Mouse (Mus musculus) mature B cell (primary cell): ENCODE measurements around the gene Corin.

Experiments used
- in situ Hi-C: fragments of 300-500 bp; cut with MboI; formaldehyde crosslinking; loops from 2 replicates; pipeline ENCODE4 v1.14.3; 2019

The Corin gene

DNA sequence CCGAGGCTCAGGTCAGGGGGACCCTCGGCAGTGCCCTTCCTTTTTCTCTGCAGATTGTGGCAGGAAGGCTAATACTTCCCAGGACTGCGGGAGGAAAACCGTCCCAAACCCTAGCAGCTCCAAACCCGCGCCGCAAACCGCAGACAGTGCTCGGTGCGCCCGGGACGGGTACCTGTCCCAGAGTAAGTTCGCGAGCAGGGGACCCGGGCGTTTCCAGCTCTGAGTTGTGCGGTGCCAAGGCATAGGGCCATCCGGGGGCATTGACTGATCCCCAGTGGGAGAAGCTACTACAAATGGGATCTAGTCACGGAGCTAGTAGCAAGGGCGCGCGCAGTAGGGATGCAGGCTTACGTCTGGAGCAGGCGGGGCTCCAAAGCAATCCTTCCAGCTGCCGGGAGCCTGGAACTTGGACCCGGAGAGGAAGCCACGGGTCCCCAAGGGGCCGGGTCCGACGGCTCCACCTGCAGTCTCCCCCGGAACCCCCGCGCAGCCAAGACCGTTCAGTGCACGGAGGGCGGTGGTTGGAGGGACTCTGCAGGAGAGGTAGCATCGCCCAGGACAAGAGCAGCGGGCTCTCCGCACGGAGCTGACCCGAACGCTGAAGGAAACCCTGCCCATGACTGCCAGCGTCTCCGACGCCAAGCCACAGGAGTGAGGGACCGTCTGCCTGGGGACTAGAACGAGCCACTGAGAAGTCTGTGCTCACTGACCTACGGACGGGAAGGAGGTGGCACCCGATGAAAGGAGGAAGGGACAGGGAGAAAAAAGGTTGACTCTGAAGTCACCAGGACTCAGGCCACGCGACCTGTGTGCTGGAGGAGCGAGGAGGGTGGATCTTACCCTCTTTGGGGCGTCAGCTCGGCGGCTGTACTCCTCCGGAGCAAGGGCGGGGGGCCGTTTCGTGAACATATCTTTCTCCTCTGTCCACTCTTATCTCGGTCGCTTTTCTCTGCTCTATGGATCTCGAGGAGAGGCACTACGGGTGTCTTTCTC lies at the start of gene Corin:
Gene Corin (minus strand): TSS at position 943 of the 993 bp plus-strand sequence.
- in situ Hi-C loops = no loop called here

DNA sequence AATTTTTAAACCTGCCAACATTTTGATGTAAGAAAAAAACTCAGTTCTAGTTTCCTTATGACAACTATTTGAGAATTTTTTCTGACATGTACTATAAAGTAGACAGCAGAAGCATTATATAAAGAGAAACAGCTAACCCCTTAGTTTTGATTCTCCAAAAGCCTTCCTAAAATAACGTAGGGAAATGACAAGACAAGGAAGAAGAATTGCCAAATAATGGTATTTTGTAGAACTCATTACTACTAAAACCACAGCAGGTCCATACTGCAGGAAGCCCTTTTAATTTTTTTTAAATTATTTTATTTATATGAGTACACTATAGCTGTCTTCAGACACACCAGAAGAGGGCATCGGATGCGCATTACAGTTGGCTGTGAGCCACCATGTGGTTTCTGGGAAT lies 46.9 kb upstream of the Corin start:
- in situ Hi-C loops = no loop called here

DNA sequence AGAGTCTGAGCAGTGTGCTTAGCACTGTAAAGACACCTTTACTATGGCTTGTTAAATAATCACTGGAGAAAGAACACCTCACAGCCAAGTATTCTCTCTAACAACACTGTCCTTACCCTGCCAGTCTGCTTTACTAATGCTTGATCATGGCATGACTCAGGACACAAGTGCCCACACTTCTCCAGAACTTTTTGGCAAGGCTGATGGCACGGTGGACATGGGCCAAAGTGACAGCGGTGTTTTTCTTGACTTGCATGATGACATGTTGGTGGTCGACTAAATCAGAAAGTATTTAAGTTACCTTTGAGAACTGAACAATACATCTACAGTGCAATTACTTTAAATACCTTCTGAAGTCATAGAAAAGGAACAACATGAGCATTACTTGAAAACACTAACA lies 24.6 kb upstream of the Corin start:
- in situ Hi-C loops = no loop called here

DNA sequence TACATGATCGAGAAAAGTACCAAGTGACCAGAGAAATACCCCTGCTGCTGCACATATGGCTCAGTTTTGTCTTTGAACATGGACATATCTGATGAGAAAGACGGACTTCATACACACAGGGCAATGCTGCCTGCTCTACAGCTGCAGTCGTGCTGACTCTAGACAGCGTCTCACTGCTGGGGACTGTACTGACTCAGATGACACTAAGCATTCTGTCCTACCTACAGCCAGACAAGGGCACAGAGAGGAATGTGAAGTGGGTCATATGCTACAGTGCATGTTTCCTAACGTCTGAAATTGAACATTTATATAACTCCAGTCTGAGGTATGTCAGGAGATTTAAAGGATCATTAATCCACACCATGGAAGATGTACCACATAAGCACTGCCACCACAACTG lies 9.5 kb upstream of the Corin start:
- in situ Hi-C loops = no loop called here

DNA sequence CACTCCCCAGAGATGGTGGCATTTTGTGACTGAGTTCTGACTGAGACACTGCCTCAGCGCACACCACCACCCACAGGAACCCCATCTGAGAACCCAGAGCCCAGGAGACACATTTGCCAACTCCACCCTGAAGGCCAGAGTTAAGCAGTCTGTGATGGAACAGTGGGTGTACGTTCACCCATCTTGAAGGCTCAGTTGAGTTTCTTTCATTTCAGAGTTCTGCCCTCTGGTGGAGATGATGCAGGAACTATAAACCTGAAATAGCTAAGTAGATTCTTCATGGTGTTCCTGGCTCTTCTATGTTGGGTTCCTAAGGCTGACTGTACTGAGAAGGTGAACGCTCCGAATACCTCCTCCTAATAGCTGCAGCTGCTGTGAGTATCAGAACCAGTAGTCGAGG lies 1.5 kb upstream of the Corin start:
- in situ Hi-C loops = no loop called here

DNA sequence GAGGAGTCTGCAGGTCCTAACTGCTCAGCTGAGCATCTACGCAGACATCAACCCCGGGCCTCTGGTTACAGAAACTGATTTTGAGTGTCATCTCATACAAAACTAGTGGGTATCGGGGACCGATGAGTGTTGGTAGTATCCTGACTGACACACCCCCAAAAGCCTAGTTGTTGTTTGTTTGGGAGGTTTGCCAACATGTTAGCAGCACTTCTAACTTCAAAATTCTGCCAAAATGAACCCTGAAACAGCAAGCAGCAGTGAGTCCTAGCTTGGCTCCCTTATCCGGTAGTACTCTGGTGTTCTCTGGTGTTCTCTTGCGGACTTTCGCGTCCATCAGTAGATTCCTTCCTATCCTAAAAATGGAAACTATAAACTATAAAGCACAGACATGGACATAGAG lies 1.5 kb downstream of the Corin start:
- in situ Hi-C loops = no loop called here

DNA sequence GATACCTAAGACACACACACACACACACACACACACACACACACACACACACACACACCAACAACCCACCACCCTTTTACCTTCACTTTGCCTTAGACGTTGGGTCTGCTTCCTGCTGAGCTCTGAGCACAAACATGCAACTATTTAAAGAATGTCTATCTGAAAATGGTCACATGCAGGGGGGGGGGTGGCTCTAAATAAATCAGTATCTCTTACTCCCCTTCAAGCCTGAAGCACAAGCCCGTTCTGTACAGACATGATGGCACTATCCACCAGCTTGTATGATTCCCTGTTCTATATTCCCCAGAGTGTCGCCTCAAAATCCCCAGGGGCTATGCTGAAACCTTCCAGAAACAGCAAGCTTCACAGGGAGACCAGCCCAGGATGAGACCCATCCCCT lies 2.5 kb downstream of the Corin start:
- in situ Hi-C loops = no loop called here

DNA sequence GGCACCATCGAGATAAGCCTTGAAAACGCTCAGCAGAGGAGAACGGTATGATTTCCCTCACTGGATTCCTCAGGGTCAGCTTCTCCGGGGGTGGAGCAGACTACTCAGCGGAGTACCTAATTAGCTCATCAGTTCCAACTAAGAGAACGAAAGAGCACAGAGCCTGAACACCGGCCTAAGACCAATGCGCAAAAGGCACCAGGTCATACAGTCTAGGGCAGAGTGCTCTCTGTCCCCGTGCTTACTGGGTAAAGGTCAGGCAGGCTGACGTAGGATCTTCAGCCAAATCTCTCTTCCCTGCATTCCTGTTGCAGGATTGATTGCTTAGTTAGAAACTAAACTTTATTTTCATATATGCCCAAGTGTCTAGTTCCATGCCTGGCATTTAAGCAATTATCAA lies 6.0 kb downstream of the Corin start:
- in situ Hi-C loops = no loop called here

DNA sequence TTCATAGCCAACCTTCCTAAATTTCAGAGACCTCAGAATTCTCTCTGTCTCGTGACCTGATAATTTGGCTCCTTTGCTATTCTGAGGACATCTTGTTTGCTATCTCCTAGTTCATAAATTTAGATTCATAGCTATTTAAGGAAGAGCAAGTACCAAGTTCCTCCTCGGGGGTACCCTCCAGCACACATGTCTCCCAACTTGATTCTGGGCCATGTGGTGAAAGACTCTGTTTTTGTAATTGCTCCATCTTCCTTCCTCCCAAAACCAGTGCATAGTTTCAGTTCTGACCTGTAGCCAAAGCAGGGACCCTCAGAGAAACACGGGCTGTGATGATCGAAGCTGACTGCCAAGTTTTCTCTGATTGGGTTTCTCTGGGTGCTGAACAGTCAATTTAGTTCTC lies 7.5 kb downstream of the Corin start:
- in situ Hi-C loops = no loop called here

DNA sequence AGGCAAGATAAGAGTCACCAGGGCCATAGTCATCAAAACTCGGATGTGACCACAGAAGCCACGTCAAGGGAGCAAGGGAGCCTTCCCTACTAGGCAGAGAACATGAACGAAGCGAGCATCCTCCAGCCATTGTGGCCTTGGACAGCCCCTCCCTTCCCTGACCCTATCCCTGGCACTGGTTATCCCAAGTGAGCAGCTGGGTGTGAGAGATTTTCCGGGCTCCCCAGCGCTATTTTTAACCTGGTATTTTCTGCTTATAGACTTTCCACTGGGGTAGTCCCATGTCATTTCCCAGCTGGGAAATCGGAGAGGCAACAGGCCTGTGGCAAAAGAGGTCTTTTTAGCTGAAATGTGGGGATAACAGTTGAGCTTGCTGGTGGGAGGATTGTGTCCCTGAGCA lies 10.4 kb downstream of the Corin start:
- in situ Hi-C loops = no loop called here

DNA sequence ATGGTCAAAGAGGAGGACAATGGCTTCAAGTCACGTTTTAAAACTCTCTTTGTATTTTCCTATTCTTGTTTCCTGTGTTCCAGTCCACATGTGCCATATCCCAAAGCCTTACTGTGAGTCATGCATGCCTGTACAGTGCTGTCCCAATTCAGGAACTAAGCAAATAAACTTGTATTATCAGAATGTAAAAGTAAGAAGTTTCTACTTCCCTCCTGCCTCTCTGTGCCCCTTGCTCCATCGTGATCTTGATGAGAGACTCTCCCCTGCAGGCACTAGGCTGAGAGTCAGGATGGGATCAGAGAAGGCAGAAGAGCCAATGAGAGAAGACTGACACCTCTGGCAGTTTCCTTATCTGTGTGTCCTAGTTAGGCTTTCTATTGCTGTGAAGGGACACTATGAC lies 13.0 kb downstream of the Corin start:
- in situ Hi-C loops = no loop called here

DNA sequence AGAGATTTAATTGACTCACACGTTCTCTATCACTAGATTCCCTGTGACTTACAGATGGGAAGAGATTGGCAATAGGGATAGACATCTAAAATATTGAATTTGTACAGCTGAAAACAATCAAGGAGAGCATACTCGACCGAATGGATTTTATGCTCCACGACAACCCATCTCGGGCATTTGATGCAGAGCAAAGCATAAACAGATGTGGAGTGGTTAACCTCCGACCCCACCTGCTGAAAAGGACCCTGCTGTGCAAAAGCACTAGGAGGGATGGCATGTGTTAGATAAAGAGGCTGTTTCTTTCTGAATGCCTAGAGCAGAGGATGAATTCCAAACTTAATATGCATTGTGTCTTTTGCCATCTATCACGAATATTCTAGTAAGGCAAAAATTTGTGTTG lies 23.8 kb downstream of the Corin start:
- in situ Hi-C loops = no loop called here

DNA sequence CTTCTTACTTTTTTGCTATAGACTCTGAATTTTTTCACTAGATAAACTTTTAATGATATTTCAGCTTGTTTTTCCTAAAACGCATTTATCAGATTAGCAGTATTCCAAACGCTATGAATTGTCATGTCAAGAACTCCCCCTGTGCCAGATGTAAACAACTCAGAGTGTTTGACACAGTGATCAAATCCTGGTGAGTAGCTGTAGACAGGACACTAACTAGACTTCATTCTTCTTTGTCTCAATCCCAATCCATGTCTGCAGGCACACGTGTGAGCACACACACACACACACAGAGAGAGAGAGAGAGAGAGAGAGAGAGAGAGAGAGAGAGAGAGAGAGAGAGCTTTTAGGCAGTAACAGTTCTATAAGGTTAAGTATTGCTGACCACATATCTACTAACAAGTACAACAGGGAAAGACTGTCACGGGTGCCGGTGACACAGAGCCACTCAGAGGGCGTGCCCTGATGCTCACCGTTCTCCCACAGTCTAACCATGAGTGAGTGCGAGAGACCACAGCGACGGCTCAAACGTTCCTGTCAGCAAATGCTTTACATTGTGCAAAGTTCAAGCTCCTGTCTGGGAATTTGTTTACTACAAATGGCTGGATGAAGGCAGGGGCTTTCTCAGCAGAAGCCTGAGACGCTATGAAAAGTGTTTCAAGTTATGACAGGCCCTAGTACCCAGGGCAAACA lies 31.8 kb downstream of the Corin start:
- in situ Hi-C loops = no loop called here

DNA sequence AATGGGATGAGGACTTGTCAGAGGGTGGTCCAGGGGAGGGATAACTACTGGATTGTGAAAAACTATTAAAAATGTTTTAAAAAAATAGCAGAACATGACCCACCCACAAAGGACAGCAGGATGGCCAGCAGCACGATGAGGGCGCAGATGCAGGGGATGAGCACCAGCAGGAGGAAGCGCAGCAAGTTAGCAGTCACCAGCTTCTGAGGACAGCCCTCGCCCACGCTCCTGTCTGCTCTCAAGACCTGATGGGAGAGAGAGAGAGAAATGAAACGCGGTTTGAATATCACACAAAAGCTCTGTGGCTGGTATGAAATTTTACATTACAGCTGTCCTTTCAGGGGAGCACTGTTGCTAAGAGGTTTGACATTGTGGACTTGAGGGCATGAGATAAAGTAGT lies 32.5 kb downstream of the Corin start:
- in situ Hi-C loops = no loop called here

DNA sequence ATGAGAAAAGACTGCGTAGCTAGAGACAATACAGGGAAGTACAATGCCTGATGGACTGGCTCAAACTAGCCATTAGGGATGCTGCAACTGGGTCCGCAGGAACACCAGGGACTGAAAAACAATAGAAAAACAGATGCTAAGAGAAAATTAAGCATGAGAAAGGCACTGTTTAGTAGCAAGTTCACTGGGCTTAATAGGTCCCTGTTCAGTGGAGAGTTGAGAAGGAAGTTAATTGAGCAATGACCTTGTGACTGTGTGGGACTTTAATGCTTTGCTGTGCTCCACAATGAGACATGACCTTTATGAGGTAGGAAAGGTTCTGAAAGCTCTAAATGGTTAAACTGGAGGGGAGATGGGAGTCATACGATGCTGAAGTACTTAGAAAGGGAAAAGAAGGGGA lies 39.3 kb downstream of the Corin start:
- in situ Hi-C loops = no loop called here

DNA sequence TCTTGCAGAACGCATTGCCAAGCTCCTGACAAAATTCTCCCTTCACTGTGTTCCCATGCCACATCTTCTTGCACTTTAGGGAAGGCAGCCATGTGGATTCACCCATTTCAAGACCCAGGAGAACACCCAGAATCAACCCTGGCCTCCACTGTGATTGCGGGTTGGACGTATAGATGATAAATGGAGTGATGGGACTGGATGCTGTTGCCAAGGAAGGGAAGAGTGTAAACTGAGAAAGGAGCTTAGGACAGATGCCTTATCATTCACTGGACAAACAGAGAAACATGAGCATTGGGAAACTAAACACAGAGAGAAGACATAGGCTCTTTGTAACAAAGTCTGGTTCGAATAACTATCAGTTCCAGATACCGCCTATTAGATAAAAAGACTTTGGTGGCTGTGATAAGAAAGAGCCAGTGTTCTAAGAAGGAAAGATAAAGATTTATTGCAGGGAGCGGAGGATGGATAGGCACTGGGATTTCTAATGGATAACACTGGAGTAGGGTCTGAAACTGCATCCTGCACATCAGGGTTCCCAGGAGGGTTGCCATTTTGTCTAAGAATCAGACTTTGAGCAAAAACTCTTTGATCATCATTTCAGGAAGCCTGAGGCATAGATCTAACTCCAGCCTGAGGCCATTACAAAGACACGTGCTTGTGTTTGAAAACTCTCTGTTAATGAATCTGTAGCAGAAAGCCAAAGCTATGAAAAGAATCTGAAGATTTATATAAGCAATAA lies 44.7 kb downstream of the Corin start:
- in situ Hi-C loops = no loop called here

DNA sequence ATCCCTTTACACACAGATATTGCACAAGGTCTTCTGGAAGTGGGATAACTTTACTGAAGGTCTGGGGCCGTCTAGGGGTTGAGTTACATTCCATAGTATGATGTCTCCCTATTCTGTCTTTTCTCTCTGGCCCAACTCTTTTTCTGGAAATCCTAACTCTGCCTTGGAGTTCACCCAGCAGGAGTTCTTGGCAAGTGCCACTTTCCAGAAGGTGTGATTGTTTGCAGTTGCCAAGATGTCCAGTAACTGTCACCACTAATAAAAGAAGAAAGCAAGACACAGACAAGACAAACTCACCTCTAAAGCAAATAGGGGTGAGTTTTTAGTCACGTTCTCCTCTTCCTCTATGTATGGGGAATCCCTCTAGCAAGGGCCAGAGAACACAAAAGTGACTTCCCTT lies 50.6 kb downstream of the Corin start:
- in situ Hi-C loops = no loop called here

DNA sequence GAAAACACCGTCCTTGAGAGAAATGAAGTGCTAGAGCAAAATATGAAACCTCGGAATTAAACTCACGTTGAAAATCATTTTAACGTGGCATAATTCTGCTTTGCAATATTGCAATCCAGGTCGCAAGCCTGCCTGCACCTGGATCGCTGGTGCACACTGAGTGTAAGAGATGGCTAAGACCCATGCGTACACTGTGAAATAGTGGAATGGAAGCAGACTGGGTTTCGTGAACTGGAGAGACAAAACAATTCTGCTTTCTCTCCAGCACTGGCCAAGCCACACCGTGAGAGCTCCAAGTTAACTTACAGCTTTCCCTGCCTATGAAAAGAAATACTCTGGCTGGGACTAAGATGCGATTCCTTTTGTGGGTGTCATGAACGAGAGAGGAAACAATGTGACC lies 51.1 kb downstream of the Corin start:
- in situ Hi-C loops = no loop called here

DNA sequence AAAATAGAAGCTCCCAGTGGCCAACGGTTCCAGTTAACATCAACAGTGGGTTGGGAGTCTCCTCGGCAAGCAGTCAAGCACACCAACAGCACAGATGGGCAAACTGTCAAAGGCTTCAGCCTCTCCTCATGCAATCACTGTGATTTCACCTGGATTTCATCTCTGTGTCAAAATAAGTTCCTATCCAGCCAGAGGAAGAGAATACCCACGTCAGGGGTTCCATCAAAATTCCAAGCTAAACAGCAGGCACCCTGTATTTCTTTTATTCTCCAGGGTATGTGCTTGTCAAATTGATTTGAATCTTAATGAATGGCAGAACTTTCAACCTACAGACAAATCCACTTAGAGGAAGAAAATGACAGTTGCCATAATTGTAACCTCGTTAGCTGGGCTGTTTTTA lies 51.5 kb downstream of the Corin start:
- in situ Hi-C loops = no loop called here

DNA sequence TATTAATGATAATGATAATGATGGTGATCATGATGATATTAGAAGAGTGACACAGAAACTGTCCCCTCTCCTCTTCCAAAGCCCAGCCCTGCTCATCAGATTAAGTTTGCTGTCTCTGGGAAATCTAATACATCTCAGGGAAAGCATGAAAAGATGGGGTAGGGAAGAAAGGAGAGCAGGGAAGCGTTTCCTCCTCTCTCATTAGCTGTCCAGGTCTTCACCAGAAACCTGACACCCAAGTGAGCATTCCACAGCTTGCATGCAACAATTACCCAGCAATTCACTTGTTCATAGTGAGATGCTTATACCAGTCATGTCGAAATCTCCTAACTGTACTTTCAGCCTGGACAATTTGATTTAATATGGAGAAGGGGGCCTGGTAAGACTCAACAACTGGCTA lies 55.4 kb downstream of the Corin start:
- in situ Hi-C loops = no loop called here

DNA sequence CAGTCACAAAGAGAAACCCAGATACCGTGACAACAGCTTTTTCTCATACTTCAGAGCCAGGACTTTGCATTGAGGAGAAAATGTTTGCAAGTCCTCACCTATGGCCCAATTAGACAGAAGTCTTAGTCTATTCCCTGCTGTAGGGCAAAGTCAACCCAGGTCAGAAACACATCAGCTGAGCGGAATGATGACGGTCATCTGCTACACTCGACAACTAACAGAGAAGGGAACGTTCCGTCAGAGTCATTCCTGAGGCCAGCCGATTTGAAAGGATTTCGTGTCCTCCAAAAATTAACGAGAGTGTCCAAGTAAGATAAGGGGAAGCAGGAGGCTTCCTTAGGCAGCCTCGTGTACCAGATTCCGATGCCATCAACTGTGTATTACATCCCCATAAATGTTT lies 58.2 kb downstream of the Corin start:
- in situ Hi-C loops = no loop called here

DNA sequence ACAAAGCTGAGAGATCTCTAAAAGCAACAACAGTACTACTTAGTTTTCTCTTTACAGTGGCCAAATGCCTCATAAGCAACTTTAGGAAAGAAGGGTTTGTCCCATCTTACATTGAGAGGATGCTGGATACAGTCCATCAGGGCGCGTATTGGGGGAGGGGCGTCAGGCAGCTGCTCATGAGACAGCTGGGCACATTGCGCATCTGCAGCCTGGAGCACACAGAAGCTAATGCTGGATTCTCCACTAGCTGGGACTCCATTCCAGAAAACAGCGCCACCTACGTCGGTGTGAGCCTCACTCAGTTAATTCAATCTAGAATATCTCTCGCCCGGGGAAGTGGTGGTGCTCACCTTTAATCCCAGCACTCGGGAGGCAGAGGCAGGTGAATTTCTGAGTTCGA lies 60.3 kb downstream of the Corin start:
- in situ Hi-C loops = no loop called here

DNA sequence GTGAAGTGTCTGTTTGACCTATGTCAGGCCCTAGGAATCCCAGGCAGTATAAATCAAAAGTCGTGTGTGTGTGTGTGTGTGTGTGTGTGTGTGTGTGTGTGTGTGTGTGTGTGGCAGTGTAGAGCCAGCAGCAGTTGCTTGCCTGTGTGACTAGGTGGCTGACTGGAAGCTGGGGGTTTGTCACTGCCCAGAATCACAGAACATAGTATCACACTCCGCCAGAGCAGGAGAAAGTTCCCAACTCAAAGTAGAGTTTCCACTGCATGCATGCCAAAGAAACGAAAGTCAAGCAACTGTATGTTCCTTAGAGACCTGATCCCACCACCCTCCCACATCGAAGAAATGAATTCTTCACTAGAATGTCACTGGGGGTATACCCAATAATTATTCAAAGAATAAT lies 61.3 kb downstream of the Corin start:
- in situ Hi-C loops = no loop called here
